Mouse (Mus musculus) adrenal gland (tissue): Measurements from ENCODE around the gene Gtf3c1.
"Not testable (repeated sequence)": the region's sequence is repeated elsewhere in the genome, so short reads cannot be mapped to it uniquely, and the experiment has no call there.

Source experiments
- intact Hi-C: fragments of 180-260 bp; cut with DNase I; formaldehyde crosslinking; loops from one replicate; pipeline ENCODE4 v1.15.1; 2025
- long read RNA-seq, 2 experiments: library from polyadenylated mRNA; unstranded; transcript quantifications; one replicate each; pipeline ENCODE4 v2.0.0; 2020; ENCODE audit warnings: borderline replicate concordance in 1 of 2; ENCODE audit not compliant: insufficient replicate concordance in 1 of 2

Gtf3c1 gene
- long read RNA-seq, experiment 1, partial matches to known transcripts, result 4 of 5 reads
- long read RNA-seq, experiment 1, other reads (novel, unspliced or antisense), result 1 of 5 reads
- long read RNA-seq, experiment 2, partial matches to known transcripts, result 8 of 14 reads
- long read RNA-seq, experiment 2, other reads (novel, unspliced or antisense), result 6 of 14 reads

DNA sequence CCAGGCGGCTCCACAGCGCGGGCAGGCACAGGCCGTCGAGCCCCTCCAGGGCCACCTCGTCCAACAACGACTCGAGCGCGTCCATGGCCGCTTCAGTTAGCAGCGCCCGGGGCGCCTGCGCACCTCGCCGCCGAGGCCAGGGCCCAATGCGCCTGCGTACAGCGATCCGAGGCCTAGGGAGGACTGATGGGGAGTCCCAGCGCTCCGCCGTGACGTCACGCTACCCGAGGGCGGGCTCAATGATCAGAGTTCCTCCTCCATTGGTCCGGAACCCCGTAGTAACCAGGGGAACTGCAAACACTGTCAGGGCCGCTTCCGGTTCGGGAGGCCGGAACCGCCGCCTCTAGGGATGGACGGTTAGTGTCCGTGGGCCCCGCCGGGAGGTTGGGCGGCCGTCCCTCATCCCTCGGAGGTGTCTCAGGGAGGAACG is at the start of gene Gtf3c1, which contains the start of gene D430042O09Rik:
Gene Gtf3c1, minus strand, starts transcription at position 188 of the 430 bp plus-strand sequence.
Gene D430042O09Rik, plus strand, starts transcription at position 296 of the 430 bp plus-strand sequence.
- intact Hi-C loops, result no loop called here

DNA sequence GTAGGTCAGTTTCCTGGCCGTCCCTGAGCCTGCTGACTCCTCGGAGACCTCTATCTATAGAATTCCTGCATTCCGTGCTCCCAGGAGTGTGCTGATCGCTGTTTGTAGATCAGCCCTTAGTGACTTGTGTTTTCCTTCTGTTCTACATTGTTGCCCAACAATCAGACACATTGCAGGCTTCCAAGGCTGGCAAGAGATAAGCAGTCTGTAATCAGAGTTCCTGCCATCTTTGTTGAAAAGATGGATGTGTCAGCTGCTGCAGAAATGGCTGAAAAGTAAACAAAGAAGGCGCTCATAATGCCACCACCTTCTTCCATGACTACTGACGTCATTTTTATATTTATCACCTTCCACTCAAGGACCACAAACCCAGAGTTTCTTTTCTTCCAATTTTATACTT is 49.2 kb upstream of the Gtf3c1 start:
- intact Hi-C loops, result no loop called here

DNA sequence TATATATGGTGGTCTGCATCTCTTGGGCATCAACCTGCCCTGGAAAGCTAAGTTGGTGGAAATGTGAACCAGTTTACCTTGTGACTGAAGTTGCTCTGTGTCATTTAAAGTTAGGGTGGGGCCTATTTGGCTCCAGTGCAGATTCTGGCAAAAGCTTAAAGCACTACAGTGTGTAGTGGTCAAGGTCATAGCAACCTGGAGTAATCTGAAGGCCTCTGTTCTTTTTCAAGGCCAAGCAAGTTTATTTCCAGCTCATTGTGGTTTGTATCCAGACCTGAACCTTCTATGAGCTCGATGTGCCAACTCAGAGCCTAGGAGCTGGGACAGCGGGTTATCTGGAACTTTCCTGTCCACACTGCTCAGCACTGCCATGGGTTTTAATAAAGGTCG is 45.7 kb upstream of the Gtf3c1 start:
- intact Hi-C loops, result no loop called here

GRCm38 (mm10) chr7:125752699-125753325 is 45.2 kb upstream of the Gtf3c1 start:
- intact Hi-C loops, result no loop called here

DNA sequence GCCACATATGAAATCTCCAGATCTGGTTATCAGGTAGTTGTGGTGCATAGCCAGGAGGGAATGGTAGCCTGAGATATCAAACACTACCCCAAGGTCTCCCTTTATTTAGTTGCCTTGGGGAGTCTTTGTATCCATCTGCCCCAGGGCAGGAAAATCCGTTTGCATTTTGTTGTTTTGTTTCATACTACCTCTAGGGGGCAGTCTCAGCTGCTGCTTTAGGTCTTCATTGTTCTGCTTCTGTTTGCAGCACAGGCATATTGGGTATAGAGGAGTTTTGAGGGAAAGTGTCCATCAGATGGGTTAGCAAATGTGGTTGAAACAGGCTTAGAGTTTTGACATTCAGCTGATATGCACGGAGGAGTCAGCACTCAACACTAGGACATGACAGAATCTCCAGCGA is 40.6 kb upstream of the Gtf3c1 start:
- intact Hi-C loops, result loop anchor here (2.0 kb wide), 1 partner anchor 339 kb away; no protein-coding TSS in a partner anchor

- intact Hi-C loops, result no loop called here
These were observed 39.7 kb upstream of the Gtf3c1 start for GRCm38 (mm10) chr7:125747316-125747690.

GRCm38 (mm10) chr7:125746621-125747315 is 39.2 kb upstream of the Gtf3c1 start:
- intact Hi-C loops, result no loop called here

GRCm38 (mm10) chr7:125744774-125745173 is 37.2 kb upstream of the Gtf3c1 start:
- intact Hi-C loops, result no loop called here

- intact Hi-C loops, result no loop called here
These were observed 33.7 kb upstream of the Gtf3c1 start for GRCm38 (mm10) chr7:125741271-125741703.

DNA sequence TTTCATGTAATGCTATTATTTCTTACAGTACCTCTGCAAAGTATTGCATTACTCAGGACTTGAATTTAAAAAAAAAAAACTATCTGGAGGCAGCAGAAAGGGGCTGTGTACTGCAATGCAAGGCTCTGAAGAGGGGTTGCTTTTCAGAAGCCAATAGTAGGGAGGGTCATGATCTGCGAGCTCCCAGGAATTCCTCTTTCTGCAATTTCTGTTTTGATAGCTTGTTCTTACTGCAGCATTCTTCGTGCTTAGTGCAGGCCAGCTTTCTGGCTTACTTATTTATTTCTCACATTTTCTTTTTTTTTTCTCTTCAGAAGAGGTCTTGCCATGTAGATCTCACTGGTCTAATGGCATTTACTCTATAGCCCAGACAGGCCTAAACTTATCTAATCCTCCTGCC is 32.9 kb upstream of the Gtf3c1 start:
- intact Hi-C loops, result no loop called here

- intact Hi-C loops, result no loop called here
These were observed 28.9 kb upstream of the Gtf3c1 start for GRCm38 (mm10) chr7:125736366-125737015.

DNA sequence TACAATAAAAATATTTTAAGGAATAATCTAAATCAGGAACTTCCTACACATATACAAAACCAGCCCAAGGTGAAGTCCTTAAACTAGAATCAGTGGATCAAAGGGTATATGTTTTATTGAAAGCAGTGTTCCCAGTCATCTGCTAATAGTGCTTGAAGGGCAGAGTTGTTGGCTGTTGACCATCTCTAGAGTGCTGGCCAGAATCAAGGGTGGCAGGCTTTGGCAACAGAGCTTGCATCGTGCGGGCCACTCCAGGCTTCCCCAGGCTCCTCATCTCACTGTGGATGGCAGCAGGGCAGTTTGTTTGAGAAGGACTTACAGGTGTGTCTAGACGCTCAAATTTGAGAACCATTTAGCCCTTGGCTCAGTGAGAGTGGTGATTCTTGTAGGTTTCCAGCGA is 26.2 kb upstream of the Gtf3c1 start:
- intact Hi-C loops, result no loop called here

DNA sequence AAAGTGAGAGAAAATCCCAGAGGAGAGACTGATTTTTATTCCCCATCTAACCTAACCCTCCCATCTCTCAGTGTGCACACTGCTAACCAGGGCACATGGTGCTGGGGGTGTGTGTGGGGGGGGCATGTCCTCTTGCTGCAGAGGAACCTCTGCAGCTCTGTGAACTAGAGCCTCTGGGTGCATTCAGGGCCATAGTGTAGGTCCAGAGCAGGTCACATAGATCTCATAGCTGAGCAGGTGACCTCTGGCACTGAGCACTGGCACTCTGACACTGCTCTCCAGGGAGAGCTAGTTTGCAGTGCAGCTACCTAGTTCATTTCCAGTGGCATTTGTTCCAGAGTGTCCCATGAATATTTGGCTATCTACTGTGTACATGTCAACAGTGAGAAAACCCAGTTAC is 24.1 kb upstream of the Gtf3c1 start:
- intact Hi-C loops, result no loop called here

DNA sequence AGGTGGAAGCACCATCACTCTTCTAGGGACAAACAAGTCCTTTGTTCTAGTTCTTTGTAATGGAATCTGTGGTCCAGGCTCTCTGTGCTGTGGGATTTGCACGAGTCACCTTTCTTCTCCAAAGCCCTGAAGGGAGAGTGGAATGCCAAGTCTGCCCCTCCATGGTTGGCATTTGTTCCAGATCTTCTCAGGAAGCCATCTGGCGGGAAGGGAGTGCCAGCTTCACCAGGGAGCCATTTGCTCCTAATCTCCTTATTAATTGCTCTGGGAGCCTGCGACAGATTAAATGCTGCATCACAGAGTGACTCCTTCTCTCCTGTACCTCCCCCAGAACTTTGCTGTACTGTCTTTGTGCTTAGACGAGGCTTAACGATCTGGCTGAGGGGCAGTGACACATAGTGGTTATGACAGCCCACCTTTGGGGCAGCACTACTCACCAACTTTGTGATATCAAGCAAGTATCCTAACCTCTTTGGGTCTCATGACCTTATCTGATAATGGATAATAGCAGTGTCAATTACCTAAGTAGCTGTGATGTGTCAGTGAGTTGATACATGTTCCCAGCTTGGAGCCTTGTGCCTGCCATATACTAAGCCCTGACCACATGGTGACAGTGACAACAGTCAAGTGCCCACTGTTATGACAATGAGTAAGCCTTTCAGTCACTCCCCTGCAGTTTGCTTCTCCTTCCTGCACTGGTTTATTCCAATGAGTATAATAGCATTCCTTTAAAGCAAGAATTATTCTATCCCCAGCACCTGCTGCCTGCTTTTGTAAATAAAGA is 15.8 kb upstream of the Gtf3c1 start:
- intact Hi-C loops, result no loop called here

DNA sequence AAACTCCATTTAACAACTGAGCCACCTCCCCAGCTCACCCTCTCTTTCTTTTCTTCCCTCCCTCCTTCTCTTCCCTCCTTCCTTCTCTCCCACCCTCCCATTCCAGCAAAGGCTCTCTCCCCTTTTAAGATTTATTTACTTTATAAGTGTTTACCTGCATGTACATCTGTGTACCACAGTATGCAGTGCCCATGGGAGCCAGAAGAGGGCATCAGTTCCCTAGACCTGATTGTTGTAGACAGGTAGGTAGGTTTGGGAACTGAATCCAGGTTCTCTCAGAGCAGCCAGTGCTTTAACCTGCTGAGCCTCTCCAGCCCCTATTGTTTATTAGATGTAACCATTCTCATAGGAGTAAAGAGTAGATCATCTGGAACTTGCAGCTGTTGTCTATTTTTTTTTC is 14.5 kb upstream of the Gtf3c1 start:
- intact Hi-C loops, result no loop called here

GRCm38 (mm10) chr7:125721033-125721432 is 13.5 kb upstream of the Gtf3c1 start:
- intact Hi-C loops, result no loop called here

- intact Hi-C loops, result no loop called here
These were observed 12.8 kb upstream of the Gtf3c1 start for GRCm38 (mm10) chr7:125720370-125720769.

- intact Hi-C loops, result no loop called here
These were observed 10.0 kb upstream of the Gtf3c1 start for GRCm38 (mm10) chr7:125717612-125718011.

DNA sequence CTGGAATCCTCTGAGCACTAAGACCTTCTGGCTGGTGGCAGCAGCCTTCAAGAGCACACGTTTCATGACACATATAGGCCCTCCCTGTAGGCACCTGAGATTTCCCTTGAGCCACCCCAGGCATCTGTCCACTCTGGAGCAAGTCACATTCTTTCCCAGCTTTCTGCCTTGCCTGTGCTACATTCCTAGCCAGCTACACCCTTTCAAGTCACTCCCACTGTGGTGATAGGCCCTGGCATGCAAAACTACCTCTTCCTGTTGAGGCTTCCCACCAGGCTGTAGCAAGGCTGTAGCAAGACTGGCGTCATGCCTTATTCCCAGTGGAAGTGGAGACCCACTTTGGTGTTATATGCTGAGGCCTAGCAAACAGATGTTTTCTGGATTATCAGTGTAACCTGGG is 9.1 kb upstream of the Gtf3c1 start:
- intact Hi-C loops, result no loop called here

DNA sequence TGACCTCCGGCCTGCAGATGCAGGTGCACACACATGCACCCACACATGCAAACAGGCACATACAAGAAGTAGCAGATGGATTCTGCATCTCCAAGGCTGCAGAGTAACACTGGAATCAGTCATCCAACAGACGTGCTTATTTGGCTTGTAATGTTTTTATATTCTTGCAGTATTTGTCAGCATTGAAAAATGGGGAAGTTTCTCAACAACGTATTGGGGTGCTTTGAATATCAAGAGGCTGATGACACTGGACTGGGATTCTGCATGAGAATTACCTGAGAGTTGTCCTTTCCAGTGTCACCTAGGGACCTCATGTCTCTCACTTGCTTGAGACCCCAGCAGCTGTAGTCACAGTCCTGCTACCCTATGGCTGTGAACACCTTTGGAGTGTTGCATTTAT is 7.2 kb upstream of the Gtf3c1 start:
- intact Hi-C loops, result no loop called here

DNA sequence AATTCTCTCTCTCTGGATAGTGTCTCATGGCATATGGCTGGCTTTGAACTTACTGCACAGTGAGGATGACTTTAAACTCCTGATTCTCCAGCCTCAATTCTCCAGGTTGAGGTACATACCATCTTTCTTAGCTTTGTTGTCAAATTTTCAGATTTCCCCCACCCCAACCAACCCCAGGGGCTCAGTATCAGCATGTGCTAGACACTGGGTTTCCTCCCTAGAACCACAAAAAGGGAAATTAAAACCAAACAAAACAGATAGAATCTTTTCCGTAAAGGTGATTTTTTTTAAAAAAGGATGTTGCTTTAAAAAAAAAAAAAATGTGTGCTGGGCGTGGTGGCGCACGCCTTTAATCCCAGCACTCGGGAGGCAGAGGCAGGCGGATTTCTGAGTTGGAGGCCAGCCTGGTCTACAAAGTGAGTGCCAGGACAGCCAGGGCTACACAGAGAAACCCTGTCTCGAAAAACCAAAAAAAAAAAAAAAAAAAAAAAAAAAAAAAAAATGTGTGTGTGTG is 6.0 kb upstream of the Gtf3c1 start:
- intact Hi-C loops, result not testable (repeated sequence)
